Mouse (Mus musculus): ENCODE results near the gene Trim71. TPM values are rescaled to one million over a fixed set of nuclear protein-coding genes. Genes with fewer than 3 reads are reported as not detected.
A peak's percentile ranks its signal among the peaks of the same experiment; 100 is the strongest.

Gene Trim71
- polyA plus RNA-seq, 1 experiment from 2014 or later: 0.30 TPM

- WGBS: 35% methylated on average over 11 of the region's 11 CpGs
- Histone ChIP-seq H3K27ac (ENCODE audit: low read length) (peak within 1 kb of the TSS; percentile 26; the same call in 1 of the 2 replicates), H3K27me3 (replicated peaks; ENCODE audit: insufficient read depth, low read length) (no peaks in the 10 kb centered on the region)
Observed at GRCm38 (mm10) chr9:114515364-114515763, 48.8 kb downstream of the Trim71 start, which contains the start of gene C130032M10Rik. C130032M10Rik (plus strand) TSS chr9:114515697.

GRCm38 (mm10) chr9:114512831-114513230 lies 51.3 kb downstream of the Trim71 start:
- no peak overlapping the region for H3K9ac ChIP-seq (replicated peaks; ENCODE audit: low read depth)
- no peak overlapping the region for H3K4me3 ChIP-seq (ENCODE audit: low read depth, low read length)
- no peak overlapping the region for H3K4me2 ChIP-seq (replicated peaks; ENCODE audit: low read depth, low read length)
- no peak for TF ChIP-seq EP300 (IDR thresholded peaks at IDR 0.05)
- TF ChIP-seq CTCF (IDR thresholded peaks at IDR 0.05): no peak
- no peaks in the 10 kb centered on the region; the same call in 1 of the 2 replicates for H3K4me1 ChIP-seq (ENCODE audit: insufficient read depth, low read depth, low read length)
- no peak overlapping the region for H3K27ac ChIP-seq (ENCODE audit: low read length)
- WGBS: 98% methylated on average over 21 of the region's 21 CpGs
- H3K27me3 ChIP-seq (replicated peaks; ENCODE audit: insufficient read depth, low read length): no peaks in the 10 kb centered on the region
- no peaks in the 10 kb centered on the region for H3K36me3 ChIP-seq (ENCODE audit: insufficient read depth, low read length)
- ATAC-seq: no peak
- peaks cover 12% of the 10 kb centered on the region; the same call in 1 of the 2 replicates for H3K9me3 ChIP-seq (ENCODE audit: low read length)
- no peak for DNase-seq (ENCODE audit: low spot score)

More at GRCm38 (mm10) chr9:114515364-114515763, 48.8 kb downstream of the Trim71 start, which contains the start of gene C130032M10Rik:
- no peaks in the 10 kb centered on the region; the same call in 1 of the 2 replicates for H3K4me1 ChIP-seq (ENCODE audit: insufficient read depth, low read depth, low read length)
- 0 out of 2 replicates have a peak within 1 kb of the TSS, but pooled peaks have one; percentile 19 for H3K4me2 ChIP-seq (replicated peaks; ENCODE audit: low read depth, low read length)
- DNase-seq (ENCODE audit: low spot score): peak; percentile 37
- peaks cover 12% of the 10 kb centered on the region; the same call in 1 of the 2 replicates for H3K9me3 ChIP-seq (ENCODE audit: low read length)
- no peak within 1 kb of the TSS for H3K4me3 ChIP-seq (ENCODE audit: low read depth, low read length)
- no peak for TF ChIP-seq EP300 (IDR thresholded peaks at IDR 0.05)
- no peak for TF ChIP-seq CTCF (IDR thresholded peaks at IDR 0.05)
- 0 out of 2 replicates have a peak within 1 kb of the TSS, but pooled peaks have one; percentile 8 for H3K9ac ChIP-seq (replicated peaks; ENCODE audit: low read depth)
- H3K36me3 ChIP-seq (ENCODE audit: insufficient read depth, low read length): no peaks in the 10 kb centered on the region
- peak; percentile 47; the same call in 1 of the 2 replicates for ATAC-seq

GRCm38 (mm10) chr9:114509785-114510184 lies 54.4 kb downstream of the Trim71 start:
- H3K9me3 ChIP-seq (ENCODE audit: low read length): peaks cover 12% of the 10 kb centered on the region; the same call in 1 of the 2 replicates
- no peak overlapping the region for H3K4me2 ChIP-seq (replicated peaks; ENCODE audit: low read depth, low read length)
- TF ChIP-seq CTCF (IDR thresholded peaks at IDR 0.05): no peak
- TF ChIP-seq EP300 (IDR thresholded peaks at IDR 0.05): no peak
- no peak for ATAC-seq
- no peak overlapping the region for H3K9ac ChIP-seq (replicated peaks; ENCODE audit: low read depth)
- no peak overlapping the region for H3K4me3 ChIP-seq (ENCODE audit: low read depth, low read length)
- 86% methylated on average over 9 of the region's 9 CpGs for WGBS
- H3K36me3 ChIP-seq (ENCODE audit: insufficient read depth, low read length): no peaks in the 10 kb centered on the region
- no peak overlapping the region for H3K27ac ChIP-seq (ENCODE audit: low read length)
- no peaks in the 10 kb centered on the region for H3K27me3 ChIP-seq (replicated peaks; ENCODE audit: insufficient read depth, low read length)
- no peaks in the 10 kb centered on the region for H3K4me1 ChIP-seq (ENCODE audit: insufficient read depth, low read depth, low read length)
- no peak for DNase-seq (ENCODE audit: low spot score)

GRCm38 (mm10) chr9:114507421-114507820 lies 56.7 kb downstream of the Trim71 start:
- no peak overlapping the region for H3K4me2 ChIP-seq (replicated peaks; ENCODE audit: low read depth, low read length)
- H3K36me3 ChIP-seq (ENCODE audit: insufficient read depth, low read length): no peaks in the 10 kb centered on the region
- no peaks in the 10 kb centered on the region for H3K4me1 ChIP-seq (ENCODE audit: insufficient read depth, low read depth, low read length)
- H3K9me3 ChIP-seq (ENCODE audit: low read length): no peaks in the 10 kb centered on the region
- no peak overlapping the region for H3K9ac ChIP-seq (replicated peaks; ENCODE audit: low read depth)
- H3K27me3 ChIP-seq (replicated peaks; ENCODE audit: insufficient read depth, low read length): no peaks in the 10 kb centered on the region
- DNase-seq (ENCODE audit: low spot score): no peak
- 83% methylated on average over 9 of the region's 9 CpGs for WGBS
- H3K27ac ChIP-seq (ENCODE audit: low read length): no peak overlapping the region
- no peak overlapping the region for H3K4me3 ChIP-seq (ENCODE audit: low read depth, low read length)
- TF ChIP-seq EP300 (IDR thresholded peaks at IDR 0.05) (no peak), CTCF (IDR thresholded peaks at IDR 0.05) (no peak)
- ATAC-seq: no peak

- no peaks in the 10 kb centered on the region for H3K36me3 ChIP-seq (ENCODE audit: insufficient read depth, low read length)
- DNase-seq (ENCODE audit: low spot score) (no peak), ATAC-seq (peak; percentile 57)
- H3K9ac ChIP-seq (replicated peaks; ENCODE audit: low read depth): no peak overlapping the region
- no peaks in the 10 kb centered on the region for H3K9me3 ChIP-seq (ENCODE audit: low read length)
- no peak overlapping the region for H3K27ac ChIP-seq (ENCODE audit: low read length)
- H3K4me3 ChIP-seq (ENCODE audit: low read depth, low read length): no peak overlapping the region
- H3K27me3 ChIP-seq (replicated peaks; ENCODE audit: insufficient read depth, low read length): no peaks in the 10 kb centered on the region
- TF ChIP-seq EP300 (IDR thresholded peaks at IDR 0.05): no peak
- no peaks in the 10 kb centered on the region for H3K4me1 ChIP-seq (ENCODE audit: insufficient read depth, low read depth, low read length)
- H3K4me2 ChIP-seq (replicated peaks; ENCODE audit: low read depth, low read length): no peak overlapping the region
- 54% methylated on average over 4 of the region's 4 CpGs for WGBS
Observed at GRCm38 (mm10) chr9:114506564-114506963, 57.6 kb downstream of the Trim71 start.

- DNase-seq (ENCODE audit: low spot score): no peak
- WGBS: 87% methylated on average over 9 of the region's 9 CpGs
Observed at GRCm38 (mm10) chr9:114504816-114505215, 59.4 kb downstream of the Trim71 start, which contains the start of gene Ccr4. Ccr4 (minus strand) TSS chr9:114504916.

More at GRCm38 (mm10) chr9:114504816-114505215, 59.4 kb downstream of the Trim71 start, which contains the start of gene Ccr4:
- Histone ChIP-seq H3K36me3 (ENCODE audit: insufficient read depth, low read length) (no peaks in the 10 kb centered on the region), H3K9ac (replicated peaks; ENCODE audit: low read depth) (no peak within 1 kb of the TSS), H3K9me3 (ENCODE audit: low read length) (no peaks in the 10 kb centered on the region), H3K4me2 (replicated peaks; ENCODE audit: low read depth, low read length) (no peak within 1 kb of the TSS), H3K27ac (ENCODE audit: low read length) (no peak within 1 kb of the TSS), H3K4me3 (ENCODE audit: low read depth, low read length) (no peak within 1 kb of the TSS), H3K27me3 (replicated peaks; ENCODE audit: insufficient read depth, low read length) (no peaks in the 10 kb centered on the region), H3K4me1 (ENCODE audit: insufficient read depth, low read depth, low read length) (no peaks in the 10 kb centered on the region)
- TF ChIP-seq CTCF (IDR thresholded peaks at IDR 0.05) (no peak), EP300 (IDR thresholded peaks at IDR 0.05) (no peak)
- ATAC-seq: no peak

Measured in lung, postnatal 0 days (tissue).